Mouse (Mus musculus): ENCODE data around the gene Farsa. TPM values are rescaled to one million over a fixed set of nuclear protein-coding genes. Genes with fewer than 3 reads are reported as not detected.

Gene Farsa
- polyA plus RNA-seq, 1 experiment from 2014 or later = 105 TPM

- no peak overlapping the region for H3K4me3 ChIP-seq (ENCODE audit: low read length)
- no peak overlapping the region for H3K4me2 ChIP-seq (replicated peaks; ENCODE audit: low read depth, low read length)
- peaks cover 25% of the 10 kb centered on the region for H3K36me3 ChIP-seq (ENCODE audit: control insufficient read depth, insufficient read depth, low read length)
- no peak overlapping the region for H3K9ac ChIP-seq (ENCODE audit: low read depth, low read length)
- H3K4me1 ChIP-seq (ENCODE audit: control insufficient read depth, insufficient read depth, low read length) = no peaks in the 10 kb centered on the region
- no peak for ATAC-seq (ENCODE audit: low FRiP score, low TSS enrichment)
- no peaks in the 10 kb centered on the region for H3K27me3 ChIP-seq (ENCODE audit: control insufficient read depth, insufficient read depth, low read length)
- no peaks in the 10 kb centered on the region for H3K9me3 ChIP-seq (ENCODE audit: control insufficient read depth, low read length)
- WGBS = 92% methylated on average over 4 of the region's 4 CpGs
- H3K27ac ChIP-seq (ENCODE audit: low read depth, low read length) = no peak overlapping the region
Measured at GRCm38 (mm10) chr8:84884728-84885127, 27.9 kb downstream of the Farsa start.

GRCm38 (mm10) chr8:84888280-84888679, 31.5 kb downstream of the Farsa start:
- Histone ChIP-seq H3K36me3 (ENCODE audit: control insufficient read depth, insufficient read depth, low read length) (peaks cover 30% of the 10 kb centered on the region), H3K9me3 (ENCODE audit: control insufficient read depth, low read length) (no peaks in the 10 kb centered on the region), H3K27ac (ENCODE audit: low read depth, low read length) (no peak overlapping the region), H3K4me1 (ENCODE audit: control insufficient read depth, insufficient read depth, low read length) (peaks cover 9% of the 10 kb centered on the region), H3K27me3 (ENCODE audit: control insufficient read depth, insufficient read depth, low read length) (no peaks in the 10 kb centered on the region), H3K4me2 (replicated peaks; ENCODE audit: low read depth, low read length) (no peak overlapping the region), H3K4me3 (ENCODE audit: low read length) (no peak overlapping the region), H3K9ac (ENCODE audit: low read depth, low read length) (no peak overlapping the region)
- ATAC-seq (ENCODE audit: low FRiP score, low TSS enrichment) = no peak
- WGBS = 93% methylated on average over 3 of the region's 3 CpGs

GRCm38 (mm10) chr8:84889141-84889540, 32.4 kb downstream of the Farsa start:
- Histone ChIP-seq H3K4me1 (ENCODE audit: control insufficient read depth, insufficient read depth, low read length) (peaks cover 10% of the 10 kb centered on the region), H3K4me2 (replicated peaks; ENCODE audit: low read depth, low read length) (no peak overlapping the region), H3K27ac (ENCODE audit: low read depth, low read length) (no peak overlapping the region), H3K4me3 (ENCODE audit: low read length) (no peak overlapping the region), H3K36me3 (ENCODE audit: control insufficient read depth, insufficient read depth, low read length) (peaks cover 30% of the 10 kb centered on the region), H3K9me3 (ENCODE audit: control insufficient read depth, low read length) (no peaks in the 10 kb centered on the region), H3K27me3 (ENCODE audit: control insufficient read depth, insufficient read depth, low read length) (no peaks in the 10 kb centered on the region), H3K9ac (ENCODE audit: low read depth, low read length) (no peak overlapping the region)
- WGBS = 95% methylated on average over 1 of the region's 1 CpGs
- no peak for ATAC-seq (ENCODE audit: low FRiP score, low TSS enrichment)

- Histone ChIP-seq H3K9me3 (ENCODE audit: control insufficient read depth, low read length) (no peaks in the 10 kb centered on the region), H3K4me2 (replicated peaks; ENCODE audit: low read depth, low read length) (peak overlapping the region; percentile 85), H3K27ac (ENCODE audit: low read depth, low read length) (peak overlapping the region; percentile 37; the same call in 1 of the 2 replicates), H3K4me1 (ENCODE audit: control insufficient read depth, insufficient read depth, low read length) (peaks cover 13% of the 10 kb centered on the region), H3K4me3 (ENCODE audit: low read length) (peak overlapping the region; percentile 77), H3K27me3 (ENCODE audit: control insufficient read depth, insufficient read depth, low read length) (no peaks in the 10 kb centered on the region), H3K36me3 (ENCODE audit: control insufficient read depth, insufficient read depth, low read length) (peaks cover 11% of the 10 kb centered on the region), H3K9ac (ENCODE audit: low read depth, low read length) (peak overlapping the region; percentile 75)
- peak; percentile 64 for ATAC-seq (ENCODE audit: low FRiP score, low TSS enrichment)
- WGBS = 7% methylated on average over 31 of the region's 31 CpGs
Measured at GRCm38 (mm10) chr8:84892993-84893708, 36.4 kb downstream of the Farsa start.

- Histone ChIP-seq H3K9ac (ENCODE audit: low read depth, low read length) (peak within 1 kb of the TSS; percentile 75), H3K27me3 (ENCODE audit: control insufficient read depth, insufficient read depth, low read length) (no peaks in the 10 kb centered on the region), H3K27ac (ENCODE audit: low read depth, low read length) (peak within 1 kb of the TSS; percentile 37; the same call in 1 of the 2 replicates), H3K4me2 (replicated peaks; ENCODE audit: low read depth, low read length) (peak within 1 kb of the TSS; percentile 85), H3K9me3 (ENCODE audit: control insufficient read depth, low read length) (no peaks in the 10 kb centered on the region), H3K4me3 (ENCODE audit: low read length) (peak within 1 kb of the TSS; percentile 77), H3K36me3 (ENCODE audit: control insufficient read depth, insufficient read depth, low read length) (peaks cover 6% of the 10 kb centered on the region), H3K4me1 (ENCODE audit: control insufficient read depth, insufficient read depth, low read length) (peaks cover 13% of the 10 kb centered on the region)
- ATAC-seq (ENCODE audit: low FRiP score, low TSS enrichment) = peak; percentile 98
- WGBS = under 1% methylated on average over 11 of the region's 11 CpGs
Measured at GRCm38 (mm10) chr8:84893709-84894134, 36.9 kb downstream of the Farsa start, which contains the start of gene Gcdh. Gene Gcdh (minus strand): TSS chr8:84893921.

GRCm38 (mm10) chr8:84895963-84896362, 39.2 kb downstream of the Farsa start:
- Histone ChIP-seq H3K27ac (ENCODE audit: low read depth, low read length) (no peak overlapping the region), H3K4me1 (ENCODE audit: control insufficient read depth, insufficient read depth, low read length) (peaks cover 13% of the 10 kb centered on the region), H3K27me3 (ENCODE audit: control insufficient read depth, insufficient read depth, low read length) (no peaks in the 10 kb centered on the region), H3K36me3 (ENCODE audit: control insufficient read depth, insufficient read depth, low read length) (peaks cover 4% of the 10 kb centered on the region), H3K4me2 (replicated peaks; ENCODE audit: low read depth, low read length) (no peak overlapping the region), H3K4me3 (ENCODE audit: low read length) (no peak overlapping the region), H3K9ac (ENCODE audit: low read depth, low read length) (no peak overlapping the region), H3K9me3 (ENCODE audit: control insufficient read depth, low read length) (no peaks in the 10 kb centered on the region)
- 86% methylated on average over 5 of the region's 5 CpGs for WGBS
- ATAC-seq (ENCODE audit: low FRiP score, low TSS enrichment) = no peak

GRCm38 (mm10) chr8:84901071-84901470, 44.3 kb downstream of the Farsa start:
- peaks cover 4% of the 10 kb centered on the region; the same call in 1 of the 2 replicates for H3K27me3 ChIP-seq (ENCODE audit: control insufficient read depth, insufficient read depth, low read length)
- ATAC-seq (ENCODE audit: low FRiP score, low TSS enrichment) = no peak
- H3K36me3 ChIP-seq (ENCODE audit: control insufficient read depth, insufficient read depth, low read length) = no peaks in the 10 kb centered on the region
- no peak overlapping the region for H3K27ac ChIP-seq (ENCODE audit: low read depth, low read length)
- WGBS = 74% methylated on average over 4 of the region's 4 CpGs
- no peak overlapping the region for H3K4me3 ChIP-seq (ENCODE audit: low read length)
- H3K4me1 ChIP-seq (ENCODE audit: control insufficient read depth, insufficient read depth, low read length) = no peaks in the 10 kb centered on the region
- no peak overlapping the region for H3K9ac ChIP-seq (ENCODE audit: low read depth, low read length)
- no peak overlapping the region for H3K4me2 ChIP-seq (replicated peaks; ENCODE audit: low read depth, low read length)
- H3K9me3 ChIP-seq (ENCODE audit: control insufficient read depth, low read length) = no peaks in the 10 kb centered on the region

- no peaks in the 10 kb centered on the region for H3K9me3 ChIP-seq (ENCODE audit: control insufficient read depth, low read length)
- peaks cover 4% of the 10 kb centered on the region; the same call in 1 of the 2 replicates for H3K27me3 ChIP-seq (ENCODE audit: control insufficient read depth, insufficient read depth, low read length)
- H3K36me3 ChIP-seq (ENCODE audit: control insufficient read depth, insufficient read depth, low read length) = no peaks in the 10 kb centered on the region
- H3K27ac ChIP-seq (ENCODE audit: low read depth, low read length) = no peak within 1 kb of the TSS
- no peak for ATAC-seq (ENCODE audit: low FRiP score, low TSS enrichment)
- 76% methylated on average over 3 of the region's 3 CpGs for WGBS
- peak within 1 kb of the TSS; percentile 61 for H3K4me3 ChIP-seq (ENCODE audit: low read length)
- H3K9ac ChIP-seq (ENCODE audit: low read depth, low read length) = peak within 1 kb of the TSS; percentile 73
- H3K4me2 ChIP-seq (replicated peaks; ENCODE audit: low read depth, low read length) = peak within 1 kb of the TSS; percentile 97
- H3K4me1 ChIP-seq (ENCODE audit: control insufficient read depth, insufficient read depth, low read length) = no peaks in the 10 kb centered on the region
Measured at GRCm38 (mm10) chr8:84901752-84902151, 45.0 kb downstream of the Farsa start, which contains the start of gene Klf1. Gene Klf1 (plus strand): TSS chr8:84901928.

GRCm38 (mm10) chr8:84902367-84902919, 45.7 kb downstream of the Farsa start:
- no peaks in the 10 kb centered on the region for H3K4me1 ChIP-seq (ENCODE audit: control insufficient read depth, insufficient read depth, low read length)
- no peaks in the 10 kb centered on the region for H3K9me3 ChIP-seq (ENCODE audit: control insufficient read depth, low read length)
- peak overlapping the region; percentile 61 for H3K4me3 ChIP-seq (ENCODE audit: low read length)
- peaks cover 4% of the 10 kb centered on the region; the same call in 1 of the 2 replicates for H3K27me3 ChIP-seq (ENCODE audit: control insufficient read depth, insufficient read depth, low read length)
- peak; percentile 18; the same call in 1 of the 2 replicates for ATAC-seq (ENCODE audit: low FRiP score, low TSS enrichment)
- H3K36me3 ChIP-seq (ENCODE audit: control insufficient read depth, insufficient read depth, low read length) = no peaks in the 10 kb centered on the region
- no peak overlapping the region for H3K27ac ChIP-seq (ENCODE audit: low read depth, low read length)
- peak overlapping the region; percentile 97 for H3K4me2 ChIP-seq (replicated peaks; ENCODE audit: low read depth, low read length)
- 4% methylated on average over 24 of the region's 24 CpGs for WGBS
- H3K9ac ChIP-seq (ENCODE audit: low read depth, low read length) = peak overlapping the region; percentile 73
